ENCODE assay signal across 24 mouse cellular contexts in genomic region chr14:31420985-31421384, GRCm38 (mm10). TPM values are rescaled to one million over a fixed set of nuclear protein-coding genes. Genes with fewer than 3 reads are reported as not detected.
A peak's percentile ranks its signal among the peaks of the same experiment; 100 is the strongest.
DNase-seq lines count a peak whose midpoint lies in the region; ATAC-seq and TF ChIP-seq lines count a peak whose summit lies in the region.
"Had no signal": no experiment of that assay in that cellular context is flagged by ENCODE, and none has a peak within 500 bp of the region (broad histone marks: within the 10 kb centered on the region; RNA-seq: fewer than 3 reads in every experiment).

No protein-coding gene starts in this region.

- WGBS in hindbrain, embryonic 11.5 days = 58% methylated on average over 7 of the region's 7 CpGs
- WGBS in hindbrain, embryonic 12.5 days = 47% methylated on average over 7 of the region's 7 CpGs
- 33% methylated on average over 7 of the region's 7 CpGs for WGBS in kidney, postnatal 0 days
- WGBS in spleen, adult 2 months = 77% methylated on average over 7 of the region's 7 CpGs
- 24% methylated on average over 7 of the region's 7 CpGs for WGBS in neural tube, embryonic 14.5 days

- DNase-seq in hindbrain, embryonic 11.5 days (ENCODE audit: low spot score) = no peak
- peak; percentile 77 for DNase-seq in kidney, postnatal 0 days (ENCODE audit: low spot score)
- no peak for DNase-seq in kidney, postnatal 4 days
- DNase-seq in spleen, adult 2 months (ENCODE audit: low read depth in 1 of 2, low spot score in 2 of 2) = no peak
- no peak for DNase-seq in spleen, postnatal 10 days (ENCODE audit: low spot score in 2 of 2)
- no peak for DNase-seq in urinary bladder, postnatal 10 days (ENCODE audit: low spot score)
- DNase-seq: adrenal gland, adult 2 months; cerebellum, postnatal 10 days; gastrocnemius, postnatal 25 days; heart, adult 2 months; heart, postnatal 10 days; layer of hippocampus, adult 9-11 months; lung, adult 2 months; lung, postnatal 36 days; right cerebral cortex, postnatal 14 days; thymus, adult 18-20 months had no signal

- H3K27ac ChIP-seq in hindbrain, embryonic 11.5 days (ENCODE audit: low read depth, low read length) = no peak overlapping the region
- H3K27ac ChIP-seq in hindbrain, embryonic 12.5 days = no peak overlapping the region
- H3K27ac ChIP-seq in kidney, postnatal 0 days = peak overlapping the region; percentile 76
- H3K27ac ChIP-seq in spleen, adult 2 months (ENCODE audit: insufficient read depth, low read length) = peak overlapping the region; percentile 91
- 0 out of 2 replicates have a peak overlapping the region, but pooled peaks have one; percentile 13 for H3K27ac ChIP-seq in neural tube, embryonic 14.5 days (ENCODE audit: low read depth, low read length)
- H3K27ac ChIP-seq: embryonic facial prominence, embryonic 12.5 days; forebrain, embryonic 13.5 days; heart, adult 2 months; hindbrain, postnatal 0 days; stomach, embryonic 15.5 days had no signal

- H3K9me3 ChIP-seq in hindbrain, embryonic 11.5 days (ENCODE audit: control insufficient read depth, low read length) = no peaks in the 10 kb centered on the region
- H3K9me3 ChIP-seq in hindbrain, embryonic 12.5 days (replicated peaks) = 0 out of 2 replicates have a peak, but pooled peaks cover 5% of the 10 kb centered on the region
- no peaks in the 10 kb centered on the region for H3K9me3 ChIP-seq in kidney, postnatal 0 days (replicated peaks; ENCODE audit: low read length)
- H3K9me3 ChIP-seq in neural tube, embryonic 14.5 days (ENCODE audit: control insufficient read depth, low read length) = no peaks in the 10 kb centered on the region
- H3K9me3 ChIP-seq: embryonic facial prominence, embryonic 12.5 days; forebrain, embryonic 13.5 days; stomach, embryonic 15.5 days had no signal

- no peak for TF ChIP-seq CTCF in kidney, postnatal 0 days (IDR thresholded peaks at IDR 0.05; ENCODE audit: low read depth)
- no peak for TF ChIP-seq CTCF in spleen, adult 2 months (IDR thresholded peaks at IDR 0.05; ENCODE audit: extremely low read depth, insufficient read depth, insufficient read length, insufficient replicate concordance)

- H3K4me2 ChIP-seq in hindbrain, embryonic 11.5 days (replicated peaks; ENCODE audit: low read depth, low read length) = no peak overlapping the region
- no peak overlapping the region for H3K4me2 ChIP-seq in hindbrain, embryonic 12.5 days (replicated peaks)
- H3K4me2 ChIP-seq in kidney, postnatal 0 days (ENCODE audit: low read length) = no peak overlapping the region
- H3K4me2 ChIP-seq in neural tube, embryonic 14.5 days (ENCODE audit: low read depth, low read length) = no peak overlapping the region
- H3K4me2 ChIP-seq: embryonic facial prominence, embryonic 12.5 days; forebrain, embryonic 13.5 days; stomach, embryonic 15.5 days had no signal

- 0 out of 2 replicates have a peak overlapping the region, but pooled peaks have one; percentile 1 for H3K9ac ChIP-seq in hindbrain, embryonic 11.5 days (ENCODE audit: low read depth, low read length)
- no peak overlapping the region for H3K9ac ChIP-seq in hindbrain, embryonic 12.5 days
- no peak overlapping the region for H3K9ac ChIP-seq in kidney, postnatal 0 days (ENCODE audit: low read depth, low read length)
- no peak overlapping the region for H3K9ac ChIP-seq in neural tube, embryonic 14.5 days (replicated peaks; ENCODE audit: low read depth, low read length)
- H3K9ac ChIP-seq: embryonic facial prominence, embryonic 12.5 days; forebrain, embryonic 13.5 days; stomach, embryonic 15.5 days had no signal

- H3K4me1 ChIP-seq in hindbrain, embryonic 11.5 days (replicated peaks; ENCODE audit: control insufficient read depth, insufficient read depth, low read length) = 0 out of 2 replicates have a peak, but pooled peaks cover 5% of the 10 kb centered on the region
- peaks cover 21% of the 10 kb centered on the region for H3K4me1 ChIP-seq in hindbrain, embryonic 12.5 days
- peaks cover 30% of the 10 kb centered on the region for H3K4me1 ChIP-seq in kidney, postnatal 0 days (replicated peaks; ENCODE audit: insufficient read depth, low read length)
- peaks cover 55% of the 10 kb centered on the region for H3K4me1 ChIP-seq in spleen, adult 2 months (ENCODE audit: control insufficient read depth, insufficient read depth, insufficient read length)
- H3K4me1 ChIP-seq in neural tube, embryonic 14.5 days (ENCODE audit: control insufficient read depth, insufficient read depth, low read length) = peaks cover 9% of the 10 kb centered on the region; the same call in 1 of the 2 replicates
- H3K4me1 ChIP-seq: embryonic facial prominence, embryonic 12.5 days had no signal

- no peak overlapping the region for H3K4me3 ChIP-seq in hindbrain, embryonic 11.5 days (ENCODE audit: low read depth, low read length)
- H3K4me3 ChIP-seq in hindbrain, embryonic 12.5 days = no peak overlapping the region
- H3K4me3 ChIP-seq in kidney, postnatal 0 days (replicated peaks; ENCODE audit: low read depth, low read length) = no peak overlapping the region
- no peak overlapping the region for H3K4me3 ChIP-seq in spleen, adult 2 months (ENCODE audit: extremely low read depth, insufficient read depth, insufficient read length)
- H3K4me3 ChIP-seq in neural tube, embryonic 14.5 days (ENCODE audit: low read depth, low read length) = no peak overlapping the region
- H3K4me3 ChIP-seq: embryonic facial prominence, embryonic 12.5 days; erythroblast, embryonic 14.5 days; forebrain, embryonic 13.5 days; heart, adult 2 months; stomach, embryonic 15.5 days had no signal

- H3K36me3 ChIP-seq in hindbrain, embryonic 11.5 days (ENCODE audit: control insufficient read depth, insufficient read depth, low read length) = no peaks in the 10 kb centered on the region
- H3K36me3 ChIP-seq in hindbrain, embryonic 12.5 days = peaks cover 4% of the 10 kb centered on the region
- no peaks in the 10 kb centered on the region; the same call in 1 of the 2 replicates for H3K36me3 ChIP-seq in kidney, postnatal 0 days (ENCODE audit: insufficient read depth, low read length)
- peaks cover 18% of the 10 kb centered on the region for H3K36me3 ChIP-seq in spleen, adult 2 months (ENCODE audit: control insufficient read depth, insufficient read depth, low read length)
- H3K36me3 ChIP-seq in neural tube, embryonic 14.5 days (ENCODE audit: control insufficient read depth, insufficient read depth, low read length) = no peaks in the 10 kb centered on the region
- H3K36me3 ChIP-seq: stomach, embryonic 15.5 days had no signal

- no peaks in the 10 kb centered on the region for H3K27me3 ChIP-seq in hindbrain, embryonic 11.5 days (ENCODE audit: control insufficient read depth, insufficient read depth, low read length)
- no peaks in the 10 kb centered on the region for H3K27me3 ChIP-seq in hindbrain, embryonic 12.5 days
- no peaks in the 10 kb centered on the region for H3K27me3 ChIP-seq in kidney, postnatal 0 days (ENCODE audit: insufficient read depth, low read length)
- H3K27me3 ChIP-seq in spleen, adult 2 months (ENCODE audit: control insufficient read depth, insufficient read depth, low read length) = no peaks in the 10 kb centered on the region
- H3K27me3 ChIP-seq in neural tube, embryonic 14.5 days (ENCODE audit: control insufficient read depth, insufficient read depth, low read length) = no peaks in the 10 kb centered on the region
- H3K27me3 ChIP-seq: embryonic facial prominence, embryonic 12.5 days; forebrain, embryonic 13.5 days; stomach, embryonic 15.5 days had no signal

- TF ChIP-seq POLR2A in spleen, adult 2 months (IDR thresholded peaks at IDR 0.05; ENCODE audit: low read depth, low read length) = no peak

- no peak for ATAC-seq in hindbrain, embryonic 11.5 days (ENCODE audit: low FRiP score)
- no peak for ATAC-seq in hindbrain, embryonic 12.5 days (ENCODE audit: low FRiP score)
- peak; percentile 59 for ATAC-seq in kidney, postnatal 0 days (replicated peaks; ENCODE audit: low FRiP score, low read depth)
- no peak for ATAC-seq in neural tube, embryonic 14.5 days (ENCODE audit: low read depth)
- ATAC-seq: forebrain, embryonic 13.5 days; hindbrain, postnatal 0 days; midbrain, embryonic 16.5 days had no signal

RNA-seq across cellular contexts. Expression of gene Sh3bp5, which starts 14.9 kb away (rescaled TPM):
- 13.6 and 17.3 TPM in 2 replicates for polyA plus RNA-seq in hindbrain, embryonic 11.5 days (2014; fragmentation: Nextera tagmentation; extraction: Ambion mirVana)
- polyA plus RNA-seq in hindbrain, embryonic 12.5 days (2016; fragmentation: Nextera tagmentation; extraction: Ambion mirVana) = 54.9 and 68.0 TPM in 2 replicates
- 45.2 and 46.8 TPM in 2 replicates for polyA plus RNA-seq in kidney, postnatal 0 days (2015; fragmentation: Nextera tagmentation; extraction: Ambion mirVana)
- polyA plus RNA-seq in spleen, adult 2 months (2012; rRNA removed) = 36.0 and 43.0 TPM in 2 replicates
- polyA plus RNA-seq in neural tube, embryonic 14.5 days (2014; fragmentation: Nextera tagmentation; extraction: Ambion mirVana) = 58.1 and 104 TPM in 2 replicates

Comparison
In these comparisons a context has a peak if more than half of its experiments do, and no peak if none do; other contexts are left out.
1. H3K27ac ChIP-seq: peak in kidney, postnatal 0 days (single experiment), spleen, adult 2 months (single experiment) and neural tube, embryonic 14.5 days (single experiment); none in hindbrain, embryonic 11.5 days (single experiment) and hindbrain, embryonic 12.5 days (single experiment).